Mouse (Mus musculus): Measurements from ENCODE around the gene Eif3g. TPM values are rescaled to one million over a fixed set of nuclear protein-coding genes. Genes with fewer than 3 reads are reported as not detected.

Eif3g gene
- polyA plus RNA-seq, 1 experiment from 2014 or later: 286 TPM

DNA sequence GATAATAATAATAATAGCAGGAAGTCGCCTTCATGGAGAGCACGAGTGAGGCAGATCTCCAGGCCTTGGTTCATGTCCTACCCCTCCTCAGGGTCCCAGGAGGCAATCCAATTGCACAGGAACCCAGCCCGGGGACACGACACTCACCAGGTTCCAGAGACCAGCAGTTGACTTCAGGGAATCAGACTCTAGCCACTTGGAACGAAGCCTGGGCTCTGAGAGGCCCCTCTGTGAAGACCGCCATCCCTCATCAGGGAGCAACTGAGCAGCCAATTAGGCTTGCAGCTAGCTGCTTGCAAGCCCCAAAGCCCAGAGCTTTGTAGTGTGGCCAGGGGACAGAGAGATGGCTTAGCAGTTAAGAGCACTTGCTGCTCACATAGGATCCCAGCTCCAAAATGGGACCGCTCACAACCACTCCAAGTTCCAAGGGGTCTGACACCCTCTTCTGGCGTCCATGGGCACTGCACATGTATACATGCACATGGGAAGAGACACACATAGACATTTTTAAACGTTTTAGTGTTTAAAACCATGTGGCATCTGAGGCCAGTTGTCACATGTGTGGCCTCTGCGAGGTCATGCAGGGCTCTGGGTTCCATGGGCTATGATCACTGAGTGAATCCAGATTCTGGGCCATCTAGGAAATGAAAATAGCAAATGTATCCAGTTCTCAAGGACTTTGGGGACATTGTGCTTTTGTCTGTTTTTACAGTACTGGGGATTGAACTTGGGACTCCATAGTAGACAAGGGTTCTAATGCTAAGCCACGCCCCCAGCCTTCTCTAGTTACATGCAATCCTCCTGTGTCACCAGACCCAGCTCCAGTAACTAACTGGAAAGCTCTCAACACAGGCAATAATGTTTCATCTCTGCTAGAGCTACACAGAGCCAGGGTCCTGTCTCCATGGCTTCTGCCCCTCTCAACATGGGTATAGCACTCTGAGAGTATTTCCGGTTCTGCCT lies 27.9 kb downstream of the Eif3g start:
- Histone ChIP-seq H3K4me1 (ENCODE audit: control insufficient read depth, insufficient read depth, low read length) (no peaks in the 10 kb centered on the region), H3K4me3 (ENCODE audit: low read depth, low read length) (no peak overlapping the region), H3K36me3 (ENCODE audit: control insufficient read depth, insufficient read depth, low read length) (no peaks in the 10 kb centered on the region), H3K9ac (ENCODE audit: low read depth, low read length) (no peak overlapping the region), H3K27ac (ENCODE audit: low read depth, low read length) (no peak overlapping the region), H3K9me3 (replicated peaks; ENCODE audit: control insufficient read depth, low read length) (no peaks in the 10 kb centered on the region), H3K4me2 (no peak overlapping the region), H3K27me3 (ENCODE audit: control insufficient read depth, insufficient read depth, low read length) (peaks cover 44% of the 10 kb centered on the region)
- WGBS (ENCODE audit: insufficient replicate concordance): 68% methylated on average over 12 of the region's 12 CpGs
- ATAC-seq (replicated peaks; ENCODE audit: insufficient number of reproducible peaks, low FRiP score, low TSS enrichment): no peak

DNA sequence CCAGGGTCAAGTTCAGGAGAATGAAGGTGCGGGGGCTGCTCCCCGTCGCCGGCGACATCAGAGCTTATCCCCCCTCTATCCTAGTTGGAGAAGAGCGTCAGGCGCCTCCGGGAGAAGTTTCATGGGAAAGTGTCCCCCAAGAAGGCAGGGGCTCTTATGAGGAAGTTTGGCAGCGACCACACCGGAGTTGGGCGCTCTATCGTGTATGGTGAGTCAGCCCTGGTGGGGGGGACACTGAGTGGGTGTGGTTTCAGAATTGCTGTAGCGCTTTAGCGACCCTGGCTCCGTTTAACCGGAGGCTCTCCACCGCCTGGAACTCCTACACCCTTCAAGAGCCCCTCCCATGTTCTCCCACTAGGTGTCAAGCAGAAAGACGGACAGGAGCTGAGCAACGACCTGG lies 29.2 kb downstream of the Eif3g start:
- peaks cover 44% of the 10 kb centered on the region for H3K27me3 ChIP-seq (ENCODE audit: control insufficient read depth, insufficient read depth, low read length)
- peak overlapping the region; percentile 29; the same call in 1 of the 2 replicates for H3K9ac ChIP-seq (ENCODE audit: low read depth, low read length)
- H3K36me3 ChIP-seq (ENCODE audit: control insufficient read depth, insufficient read depth, low read length): no peaks in the 10 kb centered on the region
- H3K4me1 ChIP-seq (ENCODE audit: control insufficient read depth, insufficient read depth, low read length): no peaks in the 10 kb centered on the region
- peak overlapping the region; percentile 39 for H3K4me3 ChIP-seq (ENCODE audit: low read depth, low read length)
- WGBS (ENCODE audit: insufficient replicate concordance): 4% methylated on average over 19 of the region's 19 CpGs
- ATAC-seq (replicated peaks; ENCODE audit: insufficient number of reproducible peaks, low FRiP score, low TSS enrichment): no peak
- H3K27ac ChIP-seq (ENCODE audit: low read depth, low read length): no peak overlapping the region
- peak overlapping the region; percentile 64 for H3K4me2 ChIP-seq
- no peaks in the 10 kb centered on the region for H3K9me3 ChIP-seq (replicated peaks; ENCODE audit: control insufficient read depth, low read length)

DNA sequence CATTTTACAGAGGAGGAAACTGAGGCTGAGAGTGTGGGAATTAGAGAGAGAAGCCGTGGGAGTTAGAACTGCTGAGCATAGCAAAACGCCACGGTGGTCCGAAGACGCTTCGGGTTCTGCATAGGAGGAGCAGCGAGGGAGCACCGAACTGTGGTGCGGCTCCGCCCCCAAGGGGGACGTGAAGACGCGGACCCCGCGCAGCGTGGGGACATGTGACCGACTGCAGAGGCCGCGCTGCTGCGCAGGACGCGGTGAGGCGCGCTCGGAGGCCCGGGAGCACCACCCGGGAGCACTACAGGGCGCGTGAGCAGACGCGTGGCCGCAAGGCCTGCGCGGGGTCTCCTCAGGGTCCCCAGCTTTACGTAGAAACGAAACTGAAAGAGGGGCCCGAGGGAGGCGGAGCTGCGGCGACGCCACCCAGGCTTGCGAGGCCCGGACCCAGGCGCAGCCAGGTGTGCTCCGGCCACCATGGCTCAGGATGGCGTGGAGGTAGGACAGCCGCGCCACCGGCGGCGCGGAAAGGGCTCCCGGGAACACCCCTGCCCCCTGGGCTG lies 29.9 kb downstream of the Eif3g start, which contains the start of gene A230050P20Rik:
Gene A230050P20Rik, plus strand, starts transcription at position 195 of the 554 bp plus-strand sequence.
- H3K9me3 ChIP-seq (replicated peaks; ENCODE audit: control insufficient read depth, low read length): no peaks in the 10 kb centered on the region
- WGBS (ENCODE audit: insufficient replicate concordance): 8% methylated on average over 50 of the region's 53 CpGs
- 0 out of 2 replicates have a peak, but pooled peaks have one; percentile 24 for ATAC-seq (replicated peaks; ENCODE audit: insufficient number of reproducible peaks, low FRiP score, low TSS enrichment)
- no peak within 1 kb of the TSS for H3K27ac ChIP-seq (ENCODE audit: low read depth, low read length)
- H3K36me3 ChIP-seq (ENCODE audit: control insufficient read depth, insufficient read depth, low read length): no peaks in the 10 kb centered on the region
- peak within 1 kb of the TSS; percentile 39 for H3K4me3 ChIP-seq (ENCODE audit: low read depth, low read length)
- H3K4me1 ChIP-seq (ENCODE audit: control insufficient read depth, insufficient read depth, low read length): no peaks in the 10 kb centered on the region
- peak within 1 kb of the TSS; percentile 61 for H3K9ac ChIP-seq (ENCODE audit: low read depth, low read length)
- H3K4me2 ChIP-seq: peak within 1 kb of the TSS; percentile 64
- H3K27me3 ChIP-seq (ENCODE audit: control insufficient read depth, insufficient read depth, low read length): peaks cover 44% of the 10 kb centered on the region

DNA sequence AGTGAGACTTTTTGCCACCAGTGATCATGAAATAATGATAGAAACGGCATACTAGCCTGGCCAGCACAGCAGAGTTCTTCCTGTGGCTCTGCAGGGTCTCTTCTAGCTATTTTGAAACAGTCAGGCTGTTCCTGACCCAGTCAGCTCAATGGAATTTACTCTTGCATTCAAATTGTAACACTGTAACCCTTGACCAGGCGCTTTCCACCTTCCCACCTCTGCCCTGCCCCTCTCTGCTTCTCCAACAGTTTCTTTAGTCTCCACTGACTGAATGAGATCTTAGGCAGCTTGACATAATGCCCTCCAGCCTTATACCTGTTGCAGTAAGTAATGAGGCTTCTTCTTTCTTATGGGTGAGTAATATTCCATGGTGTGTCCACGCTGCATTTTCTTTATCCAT lies 31.5 kb downstream of the Eif3g start:
- H3K4me3 ChIP-seq (ENCODE audit: low read depth, low read length): no peak overlapping the region
- H3K27me3 ChIP-seq (ENCODE audit: control insufficient read depth, insufficient read depth, low read length): peaks cover 44% of the 10 kb centered on the region
- H3K36me3 ChIP-seq (ENCODE audit: control insufficient read depth, insufficient read depth, low read length): no peaks in the 10 kb centered on the region
- H3K4me1 ChIP-seq (ENCODE audit: control insufficient read depth, insufficient read depth, low read length): no peaks in the 10 kb centered on the region
- no peak overlapping the region for H3K4me2 ChIP-seq
- no peaks in the 10 kb centered on the region for H3K9me3 ChIP-seq (replicated peaks; ENCODE audit: control insufficient read depth, low read length)
- WGBS (ENCODE audit: insufficient replicate concordance): 52% methylated on average over 3 of the region's 3 CpGs
- no peak for ATAC-seq (replicated peaks; ENCODE audit: insufficient number of reproducible peaks, low FRiP score, low TSS enrichment)
- H3K9ac ChIP-seq (ENCODE audit: low read depth, low read length): no peak overlapping the region
- no peak overlapping the region for H3K27ac ChIP-seq (ENCODE audit: low read depth, low read length)

DNA sequence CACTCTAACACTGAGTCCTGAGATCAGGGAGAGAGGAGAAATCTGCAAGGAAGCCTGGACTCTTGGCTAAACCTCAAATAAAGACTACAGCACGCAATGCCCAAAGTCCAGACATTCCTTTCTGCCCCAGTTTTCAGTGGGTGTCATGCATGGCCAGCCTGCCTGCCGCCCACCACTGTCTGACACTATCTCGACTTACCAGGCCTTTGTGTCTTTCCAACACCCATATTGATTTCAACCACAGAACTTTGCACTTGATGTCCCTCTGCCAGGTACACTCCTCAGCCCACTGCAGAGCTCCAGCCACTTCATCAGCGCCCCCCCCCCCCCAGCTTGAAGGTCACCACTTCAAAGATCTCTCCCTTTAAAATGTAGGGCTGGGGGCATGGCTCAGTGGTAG lies 36.2 kb downstream of the Eif3g start:
- WGBS (ENCODE audit: insufficient replicate concordance): 53% methylated on average over 4 of the region's 4 CpGs
- no peaks in the 10 kb centered on the region for H3K4me1 ChIP-seq (ENCODE audit: control insufficient read depth, insufficient read depth, low read length)
- H3K4me2 ChIP-seq: no peak overlapping the region
- no peaks in the 10 kb centered on the region for H3K9me3 ChIP-seq (replicated peaks; ENCODE audit: control insufficient read depth, low read length)
- H3K9ac ChIP-seq (ENCODE audit: low read depth, low read length): no peak overlapping the region
- H3K27ac ChIP-seq (ENCODE audit: low read depth, low read length): no peak overlapping the region
- H3K4me3 ChIP-seq (ENCODE audit: low read depth, low read length): no peak overlapping the region
- H3K36me3 ChIP-seq (ENCODE audit: control insufficient read depth, insufficient read depth, low read length): no peaks in the 10 kb centered on the region
- no peak for ATAC-seq (replicated peaks; ENCODE audit: insufficient number of reproducible peaks, low FRiP score, low TSS enrichment)
- peaks cover 6% of the 10 kb centered on the region for H3K27me3 ChIP-seq (ENCODE audit: control insufficient read depth, insufficient read depth, low read length)

DNA sequence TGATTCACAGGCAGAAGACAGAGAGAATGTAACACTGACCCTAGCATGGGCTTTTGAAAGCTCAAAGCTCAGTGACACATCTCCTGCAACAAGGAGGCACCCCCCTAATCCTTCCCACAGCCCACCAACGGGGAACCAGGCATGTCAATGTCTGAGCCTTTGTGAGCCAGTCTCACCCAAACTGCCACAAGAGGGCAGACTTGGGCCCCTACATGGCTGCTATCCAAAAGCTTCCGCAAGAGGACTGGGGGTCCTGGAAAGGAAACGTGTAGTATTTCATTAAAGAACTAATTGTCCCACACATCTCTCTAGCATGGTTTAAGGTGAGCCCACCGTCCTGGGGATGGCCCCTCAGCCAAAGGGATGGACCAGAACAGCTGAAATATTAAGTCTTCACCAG lies 36.6 kb downstream of the Eif3g start:
- H3K9me3 ChIP-seq (replicated peaks; ENCODE audit: control insufficient read depth, low read length): no peaks in the 10 kb centered on the region
- no peak overlapping the region for H3K9ac ChIP-seq (ENCODE audit: low read depth, low read length)
- H3K27me3 ChIP-seq (ENCODE audit: control insufficient read depth, insufficient read depth, low read length): peaks cover 2% of the 10 kb centered on the region
- no peaks in the 10 kb centered on the region for H3K36me3 ChIP-seq (ENCODE audit: control insufficient read depth, insufficient read depth, low read length)
- H3K27ac ChIP-seq (ENCODE audit: low read depth, low read length): no peak overlapping the region
- WGBS (ENCODE audit: insufficient replicate concordance): 11% methylated on average over 4 of the region's 4 CpGs
- no peak for ATAC-seq (replicated peaks; ENCODE audit: insufficient number of reproducible peaks, low FRiP score, low TSS enrichment)
- no peak overlapping the region for H3K4me3 ChIP-seq (ENCODE audit: low read depth, low read length)
- H3K4me1 ChIP-seq (ENCODE audit: control insufficient read depth, insufficient read depth, low read length): no peaks in the 10 kb centered on the region
- no peak overlapping the region for H3K4me2 ChIP-seq

DNA sequence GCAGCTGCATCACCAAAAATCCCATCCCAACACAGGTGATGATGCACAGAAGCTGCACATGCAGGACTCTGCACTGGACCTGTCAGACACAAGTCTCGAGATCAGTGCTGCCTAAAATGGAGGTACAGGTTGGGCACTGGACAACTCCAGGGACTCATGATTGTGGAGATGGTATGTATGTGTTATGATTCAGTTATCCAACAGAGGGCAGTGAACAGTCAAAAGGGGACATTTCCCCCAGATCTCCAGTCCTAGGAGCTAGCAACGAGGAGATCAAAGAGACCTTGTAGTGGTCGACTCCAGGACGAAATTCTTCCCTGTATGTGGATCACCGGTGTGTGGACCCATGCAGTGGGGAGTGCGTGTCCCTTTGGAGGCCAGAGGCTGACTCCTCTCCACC lies 38.5 kb downstream of the Eif3g start:
- H3K4me1 ChIP-seq (ENCODE audit: control insufficient read depth, insufficient read depth, low read length): no peaks in the 10 kb centered on the region
- H3K36me3 ChIP-seq (ENCODE audit: control insufficient read depth, insufficient read depth, low read length): no peaks in the 10 kb centered on the region
- H3K4me2 ChIP-seq: no peak overlapping the region
- H3K27ac ChIP-seq (ENCODE audit: low read depth, low read length): no peak overlapping the region
- no peaks in the 10 kb centered on the region for H3K9me3 ChIP-seq (replicated peaks; ENCODE audit: control insufficient read depth, low read length)
- no peak overlapping the region for H3K4me3 ChIP-seq (ENCODE audit: low read depth, low read length)
- no peak overlapping the region for H3K9ac ChIP-seq (ENCODE audit: low read depth, low read length)
- 38% methylated on average over 6 of the region's 6 CpGs for WGBS (ENCODE audit: insufficient replicate concordance)
- ATAC-seq (replicated peaks; ENCODE audit: insufficient number of reproducible peaks, low FRiP score, low TSS enrichment): no peak
- H3K27me3 ChIP-seq (ENCODE audit: control insufficient read depth, insufficient read depth, low read length): no peaks in the 10 kb centered on the region

DNA sequence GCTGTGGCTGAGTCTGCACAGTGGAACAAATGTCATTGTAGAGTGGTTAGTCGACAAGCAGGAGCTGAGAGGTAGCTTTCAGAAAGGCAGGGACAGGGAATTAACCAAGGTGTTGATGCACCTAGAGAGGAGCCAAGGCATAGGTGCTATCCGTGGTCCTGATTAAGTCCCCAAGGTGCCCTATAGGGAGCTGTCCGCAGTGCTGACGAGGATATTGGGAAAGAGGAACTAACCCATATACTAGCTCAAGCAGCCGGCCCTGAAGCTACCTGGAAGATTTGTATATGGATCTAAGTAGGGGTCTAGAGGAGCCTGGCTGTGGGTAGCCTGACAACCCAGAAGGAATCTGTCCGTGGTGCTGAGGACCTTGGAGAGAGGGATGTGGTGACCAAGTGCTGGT lies 41.3 kb downstream of the Eif3g start:
- H3K9ac ChIP-seq (ENCODE audit: low read depth, low read length): no peak overlapping the region
- no peaks in the 10 kb centered on the region for H3K4me1 ChIP-seq (ENCODE audit: control insufficient read depth, insufficient read depth, low read length)
- no peak overlapping the region for H3K27ac ChIP-seq (ENCODE audit: low read depth, low read length)
- H3K27me3 ChIP-seq (ENCODE audit: control insufficient read depth, insufficient read depth, low read length): no peaks in the 10 kb centered on the region
- no peak for ATAC-seq (replicated peaks; ENCODE audit: insufficient number of reproducible peaks, low FRiP score, low TSS enrichment)
- H3K36me3 ChIP-seq (ENCODE audit: control insufficient read depth, insufficient read depth, low read length): no peaks in the 10 kb centered on the region
- no peak overlapping the region for H3K4me2 ChIP-seq
- no peak overlapping the region for H3K4me3 ChIP-seq (ENCODE audit: low read depth, low read length)
- 10% methylated on average over 6 of the region's 6 CpGs for WGBS (ENCODE audit: insufficient replicate concordance)
- no peaks in the 10 kb centered on the region for H3K9me3 ChIP-seq (replicated peaks; ENCODE audit: control insufficient read depth, low read length)

Data from heart, embryonic 11.5 days (tissue).